Mouse (Mus musculus): Measurements from ENCODE around the gene Gm28048. TPM values are rescaled to one million over a fixed set of nuclear protein-coding genes. Genes with fewer than 3 reads are reported as not detected.
A peak's percentile ranks its signal among the peaks of the same experiment; 100 is the strongest.

The Gm28048 gene
- polyA plus RNA-seq, 1 experiment from 2014 or later = 14.6 TPM

- no peak overlapping the region for H3K4me2 ChIP-seq
- WGBS = 72% methylated on average over 9 of the region's 9 CpGs
Measured at GRCm38 (mm10) chr11:22824049-22824705, 157.7 kb downstream of the Gm28048 start.

GRCm38 (mm10) chr11:22821243-22821642, 160.6 kb downstream of the Gm28048 start:
- ATAC-seq (ENCODE audit: borderline replicate concordance, extremely low read depth, low FRiP score, low TSS enrichment) = no peak
- Histone ChIP-seq H3K27ac (no peak overlapping the region), H3K9me3 (no peaks in the 10 kb centered on the region), H3K36me3 (no peaks in the 10 kb centered on the region), H3K27me3 (no peaks in the 10 kb centered on the region), H3K4me1 (0 out of 2 replicates have a peak, but pooled peaks cover 2% of the 10 kb centered on the region), H3K4me2 (no peak overlapping the region), H3K9ac (no peak overlapping the region), H3K4me3 (no peak overlapping the region)
- WGBS = 76% methylated on average over 3 of the region's 3 CpGs

More at GRCm38 (mm10) chr11:22824049-22824705, 157.7 kb downstream of the Gm28048 start:
- Histone ChIP-seq H3K27me3 (no peaks in the 10 kb centered on the region), H3K36me3 (no peaks in the 10 kb centered on the region), H3K9me3 (no peaks in the 10 kb centered on the region), H3K4me3 (no peak overlapping the region), H3K9ac (no peak overlapping the region), H3K4me1 (0 out of 2 replicates have a peak, but pooled peaks cover 2% of the 10 kb centered on the region), H3K27ac (no peak overlapping the region)
- no peak for ATAC-seq (ENCODE audit: borderline replicate concordance, extremely low read depth, low FRiP score, low TSS enrichment)

- Histone ChIP-seq H3K4me1 (no peaks in the 10 kb centered on the region), H3K4me3 (no peak overlapping the region), H3K36me3 (no peaks in the 10 kb centered on the region), H3K9ac (no peak overlapping the region), H3K27me3 (no peaks in the 10 kb centered on the region), H3K27ac (no peak overlapping the region), H3K9me3 (no peaks in the 10 kb centered on the region), H3K4me2 (no peak overlapping the region)
- no peak for ATAC-seq (ENCODE audit: borderline replicate concordance, extremely low read depth, low FRiP score, low TSS enrichment)
- WGBS = 69% methylated on average over 5 of the region's 5 CpGs
Measured at GRCm38 (mm10) chr11:22818371-22818770, 163.5 kb downstream of the Gm28048 start.

- no peaks in the 10 kb centered on the region for H3K27me3 ChIP-seq
- 83% methylated on average over 7 of the region's 7 CpGs for WGBS
- no peak overlapping the region for H3K27ac ChIP-seq
- no peak overlapping the region for H3K9ac ChIP-seq
- H3K4me3 ChIP-seq = no peak overlapping the region
- H3K36me3 ChIP-seq = no peaks in the 10 kb centered on the region
- H3K9me3 ChIP-seq = no peaks in the 10 kb centered on the region
- no peaks in the 10 kb centered on the region for H3K4me1 ChIP-seq
- no peak overlapping the region for H3K4me2 ChIP-seq
- ATAC-seq (ENCODE audit: borderline replicate concordance, extremely low read depth, low FRiP score, low TSS enrichment) = no peak
Measured at GRCm38 (mm10) chr11:22815877-22816276, 166.0 kb downstream of the Gm28048 start.

- no peak for ATAC-seq (ENCODE audit: borderline replicate concordance, extremely low read depth, low FRiP score, low TSS enrichment)
- no peak overlapping the region for H3K9ac ChIP-seq
- no peaks in the 10 kb centered on the region for H3K4me1 ChIP-seq
- H3K27me3 ChIP-seq = no peaks in the 10 kb centered on the region
- H3K27ac ChIP-seq = no peak overlapping the region
- no peaks in the 10 kb centered on the region for H3K36me3 ChIP-seq
- no peaks in the 10 kb centered on the region for H3K9me3 ChIP-seq
- no peak overlapping the region for H3K4me3 ChIP-seq
- H3K4me2 ChIP-seq = no peak overlapping the region
Measured at GRCm38 (mm10) chr11:22815143-22815542, 166.7 kb downstream of the Gm28048 start.

GRCm38 (mm10) chr11:22813921-22814704, 167.8 kb downstream of the Gm28048 start:
- Histone ChIP-seq H3K27ac (no peak overlapping the region), H3K4me1 (no peaks in the 10 kb centered on the region), H3K9me3 (no peaks in the 10 kb centered on the region), H3K36me3 (no peaks in the 10 kb centered on the region), H3K4me3 (no peak overlapping the region), H3K9ac (no peak overlapping the region), H3K27me3 (no peaks in the 10 kb centered on the region), H3K4me2 (no peak overlapping the region)
- no peak for ATAC-seq (ENCODE audit: borderline replicate concordance, extremely low read depth, low FRiP score, low TSS enrichment)
- WGBS = 75% methylated on average over 5 of the region's 5 CpGs

GRCm38 (mm10) chr11:22813427-22813826, 168.5 kb downstream of the Gm28048 start:
- WGBS = 68% methylated on average over 3 of the region's 3 CpGs

GRCm38 (mm10) chr11:22811413-22811812, 170.5 kb downstream of the Gm28048 start:
- Histone ChIP-seq H3K36me3 (no peaks in the 10 kb centered on the region), H3K27ac (no peak overlapping the region), H3K9ac (no peak overlapping the region), H3K4me1 (no peaks in the 10 kb centered on the region), H3K4me3 (no peak overlapping the region), H3K9me3 (no peaks in the 10 kb centered on the region), H3K4me2 (no peak overlapping the region), H3K27me3 (no peaks in the 10 kb centered on the region)
- WGBS = 89% methylated on average over 3 of the region's 3 CpGs
- no peak for ATAC-seq (ENCODE audit: borderline replicate concordance, extremely low read depth, low FRiP score, low TSS enrichment)

More at GRCm38 (mm10) chr11:22813427-22813826, 168.5 kb downstream of the Gm28048 start:
- ATAC-seq (ENCODE audit: borderline replicate concordance, extremely low read depth, low FRiP score, low TSS enrichment) = no peak
- Histone ChIP-seq H3K4me2 (no peak overlapping the region), H3K4me3 (no peak overlapping the region), H3K36me3 (no peaks in the 10 kb centered on the region), H3K9ac (no peak overlapping the region), H3K27ac (no peak overlapping the region), H3K4me1 (no peaks in the 10 kb centered on the region), H3K27me3 (no peaks in the 10 kb centered on the region), H3K9me3 (no peaks in the 10 kb centered on the region)

- no peak overlapping the region for H3K27ac ChIP-seq
- H3K36me3 ChIP-seq = no peaks in the 10 kb centered on the region
- ATAC-seq (ENCODE audit: borderline replicate concordance, extremely low read depth, low FRiP score, low TSS enrichment) = no peak
- no peaks in the 10 kb centered on the region for H3K4me1 ChIP-seq
- no peak overlapping the region for H3K4me2 ChIP-seq
- no peaks in the 10 kb centered on the region for H3K27me3 ChIP-seq
- H3K9me3 ChIP-seq = no peaks in the 10 kb centered on the region
- no peak overlapping the region for H3K4me3 ChIP-seq
- WGBS = 66% methylated on average over 7 of the region's 7 CpGs
- no peak overlapping the region for H3K9ac ChIP-seq
Measured at GRCm38 (mm10) chr11:22809465-22810096, 172.3 kb downstream of the Gm28048 start.

GRCm38 (mm10) chr11:22808040-22808439, 173.8 kb downstream of the Gm28048 start:
- no peak for ATAC-seq (ENCODE audit: borderline replicate concordance, extremely low read depth, low FRiP score, low TSS enrichment)
- no peak overlapping the region for H3K27ac ChIP-seq
- H3K4me3 ChIP-seq = no peak overlapping the region
- no peaks in the 10 kb centered on the region for H3K27me3 ChIP-seq
- H3K9ac ChIP-seq = no peak overlapping the region
- no peaks in the 10 kb centered on the region for H3K36me3 ChIP-seq
- H3K4me1 ChIP-seq = no peaks in the 10 kb centered on the region
- no peak overlapping the region for H3K4me2 ChIP-seq
- H3K9me3 ChIP-seq = no peaks in the 10 kb centered on the region

- ATAC-seq (ENCODE audit: borderline replicate concordance, extremely low read depth, low FRiP score, low TSS enrichment) = no peak
- 56% methylated on average over 1 of the region's 1 CpGs for WGBS
- Histone ChIP-seq H3K36me3 (no peaks in the 10 kb centered on the region), H3K9me3 (no peaks in the 10 kb centered on the region), H3K4me1 (peaks cover 8% of the 10 kb centered on the region; the same call in 1 of the 2 replicates), H3K27ac (no peak overlapping the region), H3K9ac (no peak overlapping the region), H3K4me2 (no peak overlapping the region), H3K4me3 (no peak overlapping the region), H3K27me3 (no peaks in the 10 kb centered on the region)
Measured at GRCm38 (mm10) chr11:22805171-22805570, 176.7 kb downstream of the Gm28048 start.

- no peak overlapping the region for H3K9ac ChIP-seq
- H3K4me3 ChIP-seq = no peak overlapping the region
- WGBS = 17% methylated on average over 9 of the region's 9 CpGs
- no peaks in the 10 kb centered on the region for H3K9me3 ChIP-seq
- peaks cover 24% of the 10 kb centered on the region for H3K4me1 ChIP-seq
- no peaks in the 10 kb centered on the region for H3K36me3 ChIP-seq
- H3K27me3 ChIP-seq = no peaks in the 10 kb centered on the region
- H3K27ac ChIP-seq = peak overlapping the region; percentile 91
- peak; percentile 84 for ATAC-seq (ENCODE audit: borderline replicate concordance, extremely low read depth, low FRiP score, low TSS enrichment)
- H3K4me2 ChIP-seq = peak overlapping the region; percentile 25
Measured at GRCm38 (mm10) chr11:22799987-22800424, 181.9 kb downstream of the Gm28048 start.
